Mouse (Mus musculus) T-helper 1 cell (primary cell): ENCODE data around the gene Cfap73.

Experiments
- in situ Hi-C: fragments of 300-600 bp; cut with MboI, MseI; formaldehyde crosslinking; loops from one replicate; pipeline ENCODE4 v1.15.1; 2025; ENCODE audit warnings: high pct_unique_total_duplicates

Gene Cfap73

DNA sequence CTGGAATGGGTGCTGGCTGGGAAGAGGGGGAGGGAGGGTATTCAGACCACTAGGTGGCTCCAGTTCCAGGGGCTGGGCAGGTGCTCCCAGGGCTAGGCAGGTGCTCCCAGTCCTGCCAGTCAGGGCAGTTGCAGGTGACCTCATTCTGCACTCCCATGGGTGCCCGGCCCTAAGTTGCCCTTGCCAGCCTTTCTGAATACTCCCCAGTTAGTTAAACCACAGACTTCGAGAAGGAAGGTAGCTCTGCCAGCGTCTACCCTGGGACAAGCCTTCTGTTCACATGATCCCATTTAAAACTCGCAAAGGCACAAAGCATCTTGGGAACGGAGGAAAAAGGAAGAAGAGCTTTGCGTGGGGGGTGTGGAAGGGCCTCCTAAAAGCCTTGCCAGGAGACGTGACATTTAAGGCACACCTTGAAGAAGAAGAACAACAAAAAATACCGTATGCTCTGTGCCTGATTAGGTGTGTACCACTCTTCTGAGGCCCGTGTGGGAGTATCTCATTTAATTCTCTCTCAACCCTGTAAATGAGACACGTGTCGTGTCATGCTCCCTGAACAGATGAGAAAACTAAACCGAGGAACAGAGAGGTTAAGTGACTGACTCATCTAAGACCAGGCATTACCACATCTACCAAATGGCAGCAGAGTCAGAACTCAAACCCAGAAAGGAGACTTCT, 13.9 kb upstream of the Cfap73 start:
- in situ Hi-C loops: no loop called here

DNA sequence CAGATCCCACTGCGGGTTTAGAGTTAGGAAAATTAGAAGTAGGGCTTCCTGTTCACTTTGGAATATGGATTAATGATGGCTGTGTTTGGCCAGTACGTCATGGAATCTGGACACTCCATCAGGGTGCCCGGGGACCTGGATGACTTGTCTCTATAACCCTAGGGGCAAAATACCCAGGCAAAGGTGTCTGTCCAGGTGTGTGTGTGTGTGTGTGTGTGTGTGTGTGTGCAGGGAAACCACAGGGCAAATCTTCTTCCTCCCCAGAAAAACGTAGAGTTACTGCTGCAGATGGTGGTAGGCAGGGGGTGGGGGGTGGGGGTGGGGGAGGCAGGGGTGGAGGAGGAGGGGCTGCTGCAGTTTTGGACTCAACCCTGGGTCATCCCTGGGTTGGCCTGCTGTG, 13.3 kb upstream of the Cfap73 start:
- in situ Hi-C loops: no loop called here

DNA sequence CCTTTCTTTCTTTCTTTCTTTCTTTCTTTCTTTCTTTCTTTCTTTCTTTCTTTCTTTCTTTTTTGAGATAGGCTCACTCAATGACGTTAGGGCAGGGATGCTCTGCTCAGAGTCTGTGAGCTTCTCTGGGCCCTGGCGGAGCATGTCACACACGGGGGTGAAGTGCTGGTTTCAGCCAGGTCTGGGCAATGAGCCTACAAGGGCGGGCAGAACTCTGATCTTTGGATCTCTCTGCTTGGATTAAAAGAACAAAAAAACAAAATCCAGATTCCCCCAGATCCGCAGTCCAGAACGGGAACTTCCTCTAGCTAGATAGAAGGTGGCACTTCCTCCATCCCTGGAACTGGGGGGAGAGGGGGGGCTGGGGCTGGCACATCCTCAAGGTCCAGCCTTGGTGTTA, 11.8 kb upstream of the Cfap73 start:
- in situ Hi-C loops: no loop called here

DNA sequence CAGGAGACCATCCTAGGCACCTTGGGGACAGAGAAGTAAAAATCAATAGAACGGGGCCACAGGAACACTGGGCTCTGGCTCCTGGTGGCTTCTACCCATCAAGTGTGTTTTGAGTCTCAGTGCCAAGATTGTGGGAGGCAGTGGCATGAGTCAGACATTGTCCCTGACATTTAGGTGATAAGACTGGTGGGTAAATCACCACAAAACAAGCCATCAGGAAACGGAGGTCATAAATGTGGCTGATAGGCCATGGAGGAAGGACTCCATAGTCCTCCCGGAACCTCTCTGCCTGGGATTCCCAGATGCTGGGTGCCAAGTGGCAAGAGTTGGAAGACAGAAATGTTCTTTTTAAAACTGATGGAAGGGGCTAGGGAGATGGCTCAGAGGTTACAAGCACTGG, 10.2 kb upstream of the Cfap73 start:
- in situ Hi-C loops: no loop called here

DNA sequence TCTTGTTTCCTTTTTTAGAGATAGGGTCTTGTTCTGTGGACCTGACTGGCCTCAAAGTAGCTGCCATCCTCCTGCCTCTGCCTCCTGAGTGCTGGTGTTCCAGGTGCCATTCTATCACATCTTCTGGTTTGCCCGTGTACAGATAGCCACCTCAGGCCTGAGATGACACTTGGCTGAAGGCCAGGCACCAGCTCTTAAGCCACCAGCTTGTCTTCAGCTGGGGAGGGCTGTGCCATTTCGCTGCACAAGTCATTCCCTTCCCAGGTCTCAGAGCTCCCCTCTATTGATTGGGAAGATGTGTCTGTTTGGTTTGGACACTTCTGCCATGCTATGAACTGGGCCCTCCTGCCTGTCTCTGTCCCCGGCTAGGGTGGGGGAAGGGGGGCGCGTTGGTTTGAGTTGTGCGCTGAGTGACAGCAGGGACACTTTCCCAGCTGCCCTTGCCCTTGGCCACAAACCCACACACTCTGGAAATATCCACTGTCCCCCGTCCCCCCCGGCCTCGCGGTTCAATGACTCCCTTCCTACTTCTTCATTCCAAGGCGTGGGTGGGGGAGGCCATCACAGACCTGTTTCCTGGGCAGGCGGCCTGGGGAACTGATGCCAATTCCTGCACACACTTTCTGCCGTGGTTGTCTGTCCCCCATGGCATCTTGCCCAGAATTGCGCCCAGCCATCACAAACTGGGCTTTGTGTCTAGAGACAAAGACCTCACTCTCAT, 9.5 kb upstream of the Cfap73 start:
- in situ Hi-C loops: no loop called here

DNA sequence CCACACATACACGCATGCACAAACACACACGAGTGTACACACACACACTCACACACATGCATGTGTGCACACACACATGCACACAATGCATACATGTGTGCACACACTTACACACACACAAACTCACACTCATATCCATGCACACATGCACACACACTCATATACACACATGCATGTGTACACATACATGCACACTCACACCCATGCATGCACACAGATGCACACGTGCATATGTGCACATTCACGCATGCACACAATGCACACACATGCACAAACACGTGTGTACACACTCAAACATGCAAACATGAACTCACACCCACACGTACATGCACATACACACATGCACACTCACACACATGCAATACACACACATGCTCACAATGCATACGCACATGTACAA, 6.1 kb upstream of the Cfap73 start:
- in situ Hi-C loops: no loop called here

DNA sequence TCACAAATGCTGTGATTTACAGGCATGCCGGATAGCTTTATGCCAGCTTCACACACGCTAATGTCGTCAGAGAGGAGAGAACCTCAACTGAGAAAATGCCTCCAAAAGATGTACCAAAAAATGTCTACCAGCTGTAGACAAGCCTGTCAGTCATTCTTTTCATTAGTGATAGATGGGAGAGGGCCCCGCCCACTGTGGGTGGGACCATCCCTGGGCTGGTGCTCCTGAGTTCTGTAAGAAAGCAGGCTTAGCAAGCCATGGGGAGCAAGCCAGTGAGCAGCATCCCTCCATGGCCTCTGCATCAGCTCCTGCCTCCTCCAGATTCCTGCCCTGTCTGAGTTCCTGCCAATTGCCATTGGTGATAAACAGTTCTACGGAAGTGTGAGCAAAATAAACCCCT, 1.6 kb upstream of the Cfap73 start:
- in situ Hi-C loops: no loop called here

DNA sequence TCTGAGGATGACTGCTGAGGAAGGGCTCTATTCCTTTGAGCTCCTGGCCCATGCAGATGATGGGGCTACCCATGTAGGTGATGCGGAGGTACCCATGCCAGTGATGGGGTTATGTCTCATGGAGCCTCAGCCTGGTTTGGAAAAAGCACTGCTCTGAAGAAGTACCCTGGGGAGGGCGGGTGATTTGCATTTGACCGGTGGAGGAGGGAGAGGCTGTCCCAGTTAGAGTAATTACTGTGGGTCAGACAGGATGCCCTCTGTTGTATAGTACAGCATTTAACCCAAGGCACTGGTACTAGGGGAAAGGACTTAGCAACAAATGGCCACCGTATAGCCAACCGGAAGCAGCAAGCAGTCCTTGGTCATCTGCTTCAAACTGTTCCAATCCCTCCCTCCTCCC, 825 bp upstream of the Cfap73 start:
- in situ Hi-C loops: no loop called here

DNA sequence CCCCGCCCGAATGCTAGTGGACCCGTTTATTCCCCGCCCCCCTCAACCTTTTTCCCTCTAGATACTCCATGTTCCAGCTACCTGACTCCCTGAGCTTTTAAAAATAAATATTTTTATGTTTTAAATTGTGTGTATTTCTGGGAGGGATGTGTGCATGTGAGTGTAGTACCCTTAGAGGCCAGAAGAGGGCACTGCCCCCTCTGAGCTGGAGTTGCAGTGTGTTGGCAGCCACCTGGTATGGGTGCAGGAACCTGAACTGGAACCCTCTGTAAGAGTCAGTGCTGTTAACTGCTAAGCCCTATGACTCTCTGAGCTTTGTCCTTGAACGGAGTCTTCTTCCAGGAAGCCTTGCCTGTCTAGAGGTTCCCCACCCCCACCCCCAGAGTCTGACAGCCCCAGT, 2.1 kb downstream of the Cfap73 start:
- in situ Hi-C loops: no loop called here

DNA sequence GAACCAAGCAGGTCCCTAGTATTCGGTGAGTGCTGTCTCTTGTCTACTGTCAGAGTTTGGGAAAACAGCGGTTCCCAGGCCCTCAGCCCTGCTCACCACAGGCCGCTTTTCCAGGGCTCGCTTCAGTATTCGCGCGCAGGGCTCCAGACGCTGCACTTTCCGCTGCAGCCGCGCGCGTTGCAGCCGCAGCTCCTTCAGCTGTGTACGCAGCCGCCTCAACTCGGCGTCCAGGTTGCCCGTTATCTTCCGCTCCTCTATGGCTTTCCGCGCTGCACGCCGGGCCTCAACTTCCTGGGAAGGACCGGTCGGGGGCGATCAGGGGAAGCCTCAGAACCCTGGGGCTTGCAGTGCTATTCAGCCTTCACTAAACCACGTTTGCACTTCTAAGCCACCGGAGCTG, 2.9 kb downstream of the Cfap73 start:
- in situ Hi-C loops: no loop called here

DNA sequence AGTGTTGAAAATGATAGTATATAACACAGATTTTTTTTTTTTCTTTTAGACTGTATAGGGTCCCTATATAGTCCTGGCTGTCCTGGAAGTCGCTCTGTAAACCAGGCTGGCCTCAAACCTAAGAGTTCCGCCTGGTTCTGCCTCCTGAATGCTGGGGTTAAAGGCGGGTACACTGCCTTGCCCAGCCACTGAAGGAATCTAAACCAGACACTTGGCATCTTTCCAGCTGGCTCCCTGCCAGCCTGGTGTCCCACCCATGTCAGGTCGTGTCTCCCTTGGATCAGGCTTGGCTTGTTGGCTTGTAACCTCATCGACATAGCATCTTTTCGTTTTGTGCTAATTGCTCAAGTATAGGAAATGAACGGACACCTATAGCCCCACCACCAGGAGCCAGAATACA, 5.4 kb downstream of the Cfap73 start:
- in situ Hi-C loops: no loop called here

DNA sequence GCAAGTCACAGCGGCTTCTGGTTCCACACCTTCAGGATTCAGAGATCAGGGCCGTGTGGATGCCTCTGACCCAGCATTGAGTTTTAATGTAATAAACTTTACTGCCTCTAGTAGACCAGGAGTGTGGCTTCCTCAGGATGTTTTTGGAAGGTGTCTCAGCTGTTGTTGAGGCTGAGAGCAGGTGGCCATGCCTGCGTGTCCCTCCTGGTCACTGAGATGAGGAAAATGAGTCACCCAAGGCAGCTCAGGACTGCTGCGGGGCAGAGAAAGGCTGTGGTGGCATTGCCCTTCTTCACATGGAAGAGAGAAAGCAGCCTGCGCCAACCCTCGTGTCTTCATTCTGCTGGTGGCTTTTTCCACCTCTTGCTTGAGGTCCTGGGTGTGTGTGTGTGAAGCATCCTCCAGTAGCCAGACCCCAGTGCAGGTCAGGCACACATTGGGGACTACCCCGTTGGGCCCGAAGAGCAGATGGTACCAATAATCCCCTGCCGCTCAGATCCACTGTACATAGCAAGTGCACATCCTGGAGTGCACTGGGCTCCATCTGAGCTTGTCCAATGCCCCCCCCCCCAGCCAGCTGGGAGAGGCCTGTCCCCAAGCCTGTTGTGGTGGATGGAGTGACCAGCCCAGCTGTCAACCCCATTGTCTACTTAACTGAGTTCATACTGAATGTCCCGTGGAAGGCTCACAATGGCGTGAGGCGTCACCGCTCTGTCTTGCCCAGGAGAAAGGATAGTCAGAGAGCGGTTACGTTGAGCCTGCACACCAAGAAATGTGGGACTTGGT, 6.3 kb downstream of the Cfap73 start:
- in situ Hi-C loops: no loop called here

DNA sequence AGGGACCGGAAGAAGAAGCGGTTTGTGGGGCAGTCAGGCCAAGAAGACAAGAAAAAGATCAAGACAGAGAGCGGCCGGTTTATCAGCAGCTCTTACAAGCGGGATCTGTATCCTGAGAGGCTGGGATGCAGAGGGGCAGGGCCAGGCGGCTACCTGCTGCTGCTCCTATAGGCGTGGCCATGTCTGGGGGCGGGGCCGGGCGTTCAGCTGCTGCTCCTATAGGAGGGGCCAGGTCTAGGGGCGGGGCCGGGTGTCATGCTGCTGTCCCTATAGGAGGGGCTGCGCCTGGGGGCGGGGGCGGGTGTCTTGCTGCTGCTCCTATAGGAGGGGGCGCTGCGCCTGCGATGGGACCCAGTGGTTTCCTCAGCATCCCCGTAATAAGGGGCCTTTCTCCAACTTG, 7.6 kb downstream of the Cfap73 start:
- in situ Hi-C loops: no loop called here

DNA sequence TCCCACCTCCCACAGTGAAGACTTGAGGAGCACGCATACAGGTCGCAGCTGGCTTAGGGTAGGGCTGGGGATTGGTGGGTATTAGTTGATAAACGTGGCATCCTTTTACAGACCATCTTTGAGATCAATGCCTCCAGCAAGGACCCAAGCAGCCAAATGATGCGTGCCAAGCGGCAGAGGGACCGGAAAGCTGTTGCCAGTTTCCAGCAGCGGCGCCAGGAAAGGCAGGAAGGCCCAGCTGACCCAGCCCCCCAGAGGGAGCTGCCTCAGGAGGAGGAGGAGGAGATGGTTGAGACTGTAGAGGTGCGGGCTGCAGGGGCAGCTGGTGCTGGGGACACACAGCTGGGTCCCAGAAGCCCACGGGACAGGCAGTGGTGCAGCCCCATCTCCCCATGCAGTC, 9.6 kb downstream of the Cfap73 start:
- in situ Hi-C loops: loop anchor here (5.0 kb wide), 2 partner anchors 38 to 88 kb away; partner anchors contain the start of gene Dtx1

DNA sequence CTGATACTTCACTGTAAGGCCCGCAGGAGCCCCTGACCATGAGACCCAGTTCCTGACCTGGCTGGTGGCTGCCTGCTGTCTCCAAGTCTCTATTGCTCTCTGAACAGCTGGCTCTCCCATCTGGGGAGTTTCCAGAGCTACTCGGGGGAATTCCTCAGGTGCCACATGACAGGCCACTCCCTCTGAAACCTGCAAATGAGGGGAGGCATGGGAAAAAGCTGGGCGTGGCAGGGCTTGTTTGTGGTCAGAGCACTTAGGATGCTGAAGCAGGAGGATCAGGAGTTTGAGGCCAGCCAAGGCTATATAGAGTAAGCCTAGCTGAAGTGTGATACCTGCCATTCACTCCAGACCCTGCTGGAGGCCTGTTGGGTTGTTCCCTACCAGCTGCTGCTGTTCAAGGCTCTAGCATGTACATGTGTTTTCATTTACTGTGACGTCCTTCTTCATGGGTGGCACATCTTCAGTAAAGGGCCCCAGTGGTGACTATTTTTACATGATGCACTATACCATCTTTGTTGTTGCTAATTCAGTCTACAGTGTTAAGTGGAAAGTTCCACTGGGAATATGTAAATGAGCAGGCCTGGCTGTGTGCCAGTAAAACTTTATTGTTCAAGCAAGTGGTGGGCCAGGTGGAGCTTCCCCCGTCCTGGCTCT, 11.7 kb downstream of the Cfap73 start:
- in situ Hi-C loops: loop anchor here (5.0 kb wide), 2 partner anchors 40 to 90 kb away; partner anchors contain the start of gene Dtx1

DNA sequence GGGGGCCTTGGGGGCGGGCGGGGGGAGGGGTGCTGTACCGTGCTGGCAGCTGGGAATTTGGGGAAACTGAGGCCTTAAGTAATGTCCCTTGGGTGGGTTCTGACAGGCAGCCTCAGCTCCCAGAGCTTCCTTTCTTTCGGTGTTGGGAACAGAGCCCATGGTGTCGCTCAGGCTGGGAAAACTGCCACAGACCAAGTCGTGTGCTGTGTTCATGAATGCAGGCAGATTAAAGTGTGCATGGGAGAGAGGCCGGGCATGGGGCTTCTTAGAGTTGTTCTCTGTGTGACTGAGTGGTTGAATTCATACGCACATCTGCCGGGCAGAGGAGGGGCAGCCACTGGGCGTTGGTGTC, 12.2 kb downstream of the Cfap73 start:
- in situ Hi-C loops: loop anchor here (5.0 kb wide), 2 partner anchors 40 to 90 kb away; partner anchors contain the start of gene Dtx1

DNA sequence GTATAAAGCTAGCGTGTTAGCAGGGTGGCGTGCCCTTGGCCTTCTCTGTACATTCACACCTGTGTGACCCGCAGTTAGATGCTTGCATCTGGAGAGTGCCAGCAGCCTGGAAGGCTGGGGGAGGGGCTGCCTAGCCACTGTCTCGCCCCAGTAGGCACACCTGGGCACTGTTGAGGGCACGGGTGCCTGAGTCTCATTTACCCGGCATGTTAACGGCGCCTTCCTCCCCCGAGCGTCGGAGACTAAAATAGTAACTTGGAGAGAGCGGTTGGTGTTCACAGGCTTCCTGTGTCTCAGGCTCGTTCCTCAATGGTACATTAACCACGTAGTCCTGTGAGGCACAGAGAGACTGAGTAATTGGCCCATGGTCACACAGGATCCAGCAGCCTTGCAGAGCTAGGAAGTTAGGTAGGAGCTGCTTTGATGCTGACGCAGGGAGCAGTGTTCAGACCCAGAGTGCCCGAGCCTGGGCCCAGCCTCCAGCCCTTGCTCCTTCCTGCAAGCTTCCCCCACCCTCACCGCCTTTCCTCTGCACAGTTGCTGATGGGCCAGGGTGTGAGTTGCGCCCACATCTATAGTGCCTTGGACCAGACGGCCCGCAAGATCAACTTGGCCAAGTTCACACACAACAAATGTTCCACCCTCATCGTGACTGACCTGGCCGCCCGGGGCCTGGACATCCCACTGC, 12.8 kb downstream of the Cfap73 start:
- in situ Hi-C loops: loop anchor here (5.0 kb wide), 2 partner anchors 41 to 91 kb away; partner anchors contain the start of gene Dtx1

DNA sequence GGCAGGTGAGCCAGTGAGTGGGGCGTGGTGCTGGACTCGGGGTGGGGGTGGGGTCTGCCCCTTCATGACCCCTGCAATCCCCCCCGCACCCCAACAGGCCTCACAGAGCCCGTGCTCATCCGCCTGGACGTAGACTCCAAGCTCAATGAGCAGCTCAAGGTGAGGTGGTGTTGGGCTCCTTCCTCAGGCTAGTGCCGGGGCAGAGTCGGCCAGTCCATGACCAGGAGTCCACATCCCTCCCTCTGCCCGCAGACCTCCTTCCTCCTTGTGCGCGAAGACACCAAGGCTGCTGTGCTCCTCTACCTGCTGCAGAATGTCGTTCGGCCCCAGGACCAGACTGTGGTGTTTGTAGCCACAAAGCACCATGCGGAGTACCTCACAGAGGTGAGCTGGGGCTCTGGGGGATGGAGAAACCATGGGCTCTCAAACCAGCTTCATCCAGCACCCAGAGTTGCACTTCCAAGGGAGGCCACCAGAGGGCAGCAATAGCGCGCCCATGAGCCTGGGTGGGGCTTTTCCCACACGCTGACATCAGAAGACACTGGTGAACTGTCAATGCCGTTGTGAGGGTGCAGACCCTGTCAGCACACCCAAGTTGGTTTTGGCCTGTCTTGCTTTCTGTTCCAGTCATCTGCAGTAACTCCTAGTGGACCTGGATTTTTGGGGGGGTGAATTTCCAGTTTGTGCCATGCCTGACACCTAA, 13.5 kb downstream of the Cfap73 start:
- in situ Hi-C loops: loop anchor here (5.0 kb wide), 2 partner anchors 42 to 92 kb away; partner anchors contain the start of gene Dtx1

DNA sequence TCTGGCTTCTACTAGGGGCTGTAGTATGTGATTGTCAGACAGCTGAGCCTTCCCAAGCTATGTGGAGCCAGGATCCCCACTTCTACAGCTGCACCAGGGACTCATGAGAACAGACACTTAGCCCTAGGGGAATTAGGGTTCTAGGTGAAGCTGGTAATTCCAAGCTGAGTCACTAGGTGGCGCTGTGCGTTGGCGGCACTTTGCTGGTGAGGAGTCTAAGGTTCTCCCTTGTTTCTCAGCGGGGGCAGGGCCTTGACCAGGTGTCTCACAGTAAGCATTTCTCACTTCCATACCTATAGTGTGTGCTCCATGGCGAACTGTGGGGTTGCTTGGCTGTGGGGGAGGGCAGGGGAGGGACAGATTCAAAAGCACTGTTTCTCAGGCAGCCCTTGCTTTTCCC, 14.8 kb downstream of the Cfap73 start:
- in situ Hi-C loops: no loop called here

DNA sequence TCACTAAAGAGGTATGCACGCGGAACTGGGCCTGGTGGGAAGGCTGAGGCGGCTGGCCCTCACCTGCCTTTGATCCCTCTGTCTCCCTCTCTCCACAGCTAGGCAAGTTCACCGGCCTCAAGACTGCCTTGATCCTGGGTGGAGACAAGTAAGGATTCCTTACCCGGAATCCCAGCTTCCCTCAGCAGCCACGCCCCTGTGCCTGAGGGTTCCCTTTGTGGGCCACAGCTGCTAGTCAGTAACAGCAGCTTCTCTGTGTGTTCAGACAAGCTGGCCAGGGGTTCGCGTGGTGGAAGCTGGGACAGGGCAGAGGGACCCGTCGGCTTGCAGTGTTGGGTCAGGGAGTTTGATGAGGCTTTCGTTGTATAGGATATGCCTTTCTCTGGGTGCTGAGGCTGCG, 15.3 kb downstream of the Cfap73 start:
- in situ Hi-C loops: no loop called here

DNA sequence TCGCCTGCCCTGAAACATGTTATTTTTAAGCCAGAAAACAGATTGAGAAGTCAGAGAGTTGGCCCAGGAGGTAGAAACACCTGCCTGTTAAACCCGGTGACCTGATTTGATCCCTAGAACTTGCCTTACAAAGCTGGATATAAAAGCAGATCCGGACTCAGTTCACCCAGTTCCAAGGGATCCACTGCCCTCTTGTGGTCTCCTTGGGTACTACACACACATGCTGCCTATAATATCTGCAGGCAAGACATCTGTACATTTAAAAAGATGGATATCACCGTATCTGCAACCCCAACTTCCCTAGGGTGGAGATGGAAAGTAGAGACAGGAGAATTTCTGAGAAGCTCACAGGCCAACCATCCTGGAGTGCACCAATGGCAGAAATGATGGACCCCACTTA, 18.1 kb downstream of the Cfap73 start:
- in situ Hi-C loops: no loop called here
